Mouse (Mus musculus): ENCODE results near the gene Fbxl8.

Gene Fbxl8

DNA sequence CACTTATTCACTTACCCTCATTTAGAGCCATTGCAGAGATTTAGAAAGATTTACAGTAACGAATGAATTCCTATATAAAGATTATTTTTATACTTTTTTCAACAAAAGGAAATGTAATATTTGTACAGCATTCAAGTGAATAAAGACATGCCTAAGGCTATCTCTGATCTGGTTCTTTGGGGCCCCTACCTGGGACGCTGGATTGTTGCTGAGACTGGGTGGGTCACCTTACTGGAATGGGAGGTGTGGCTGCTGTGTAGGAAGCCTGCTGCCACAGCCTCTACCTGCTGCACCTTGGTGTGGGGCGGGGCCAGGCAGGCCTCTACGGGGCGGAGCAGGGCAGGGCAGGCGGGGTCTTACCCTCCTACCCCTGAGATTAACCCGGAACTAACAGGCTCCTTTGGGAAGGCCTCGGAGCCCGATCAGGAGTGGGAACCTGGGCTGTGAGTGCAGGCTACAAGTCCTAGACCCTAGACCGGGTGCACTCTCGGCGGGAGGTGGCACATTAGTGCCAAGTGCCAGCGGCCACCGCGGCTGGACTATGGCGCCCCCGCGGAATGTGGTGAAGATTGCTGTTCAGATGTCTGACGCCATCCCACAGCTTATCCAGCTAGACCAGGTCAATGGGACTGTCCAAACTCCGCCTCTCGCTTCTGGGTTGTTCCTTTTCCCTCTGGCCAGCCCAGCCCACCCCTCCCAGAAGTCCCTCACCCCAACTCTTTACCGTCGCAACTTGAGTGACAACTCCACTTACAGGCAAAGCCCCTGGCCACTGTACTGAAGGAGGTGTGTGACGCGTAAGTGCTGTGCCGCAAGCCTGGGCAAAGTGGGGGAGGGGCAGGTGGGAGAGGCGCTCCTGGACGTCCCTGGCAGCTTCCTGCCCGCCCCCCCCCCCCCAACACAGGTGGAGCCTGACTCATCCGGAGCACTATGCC is 41.0 kb downstream of the Fbxl8 start, which contains the start of gene Elmo3:
Gene Elmo3, plus strand, starts transcription at position 391 of the 935 bp plus-strand sequence.
- DNase-seq = peak; percentile 88

DNA sequence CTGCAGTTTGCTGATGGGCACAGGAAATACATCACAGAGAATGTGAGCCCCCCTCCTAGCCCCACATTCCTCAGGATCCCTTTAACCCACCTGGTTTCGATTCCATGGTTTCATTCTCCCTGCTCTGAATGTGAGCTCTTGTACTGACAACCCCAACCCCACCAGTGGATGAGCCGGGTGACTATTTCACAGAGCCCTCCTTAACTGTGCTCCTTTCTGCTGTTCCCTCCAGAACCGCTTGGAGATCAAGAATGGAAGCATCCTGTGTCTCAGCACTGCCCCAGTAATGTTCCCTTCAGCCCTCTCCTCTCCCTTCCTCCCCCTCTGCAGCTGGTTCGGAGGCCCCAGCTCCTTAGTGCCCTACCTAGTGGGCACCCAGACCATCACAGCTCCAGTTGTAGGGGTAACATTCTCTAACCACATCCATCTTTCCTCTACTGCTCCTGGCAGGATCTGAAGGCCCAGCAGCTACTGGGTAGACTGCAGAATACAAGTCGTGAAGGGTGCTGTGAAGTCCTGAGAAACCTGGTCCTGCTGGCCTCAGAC is 41.8 kb downstream of the Fbxl8 start:
- DNase-seq = peak; percentile 64

DNA sequence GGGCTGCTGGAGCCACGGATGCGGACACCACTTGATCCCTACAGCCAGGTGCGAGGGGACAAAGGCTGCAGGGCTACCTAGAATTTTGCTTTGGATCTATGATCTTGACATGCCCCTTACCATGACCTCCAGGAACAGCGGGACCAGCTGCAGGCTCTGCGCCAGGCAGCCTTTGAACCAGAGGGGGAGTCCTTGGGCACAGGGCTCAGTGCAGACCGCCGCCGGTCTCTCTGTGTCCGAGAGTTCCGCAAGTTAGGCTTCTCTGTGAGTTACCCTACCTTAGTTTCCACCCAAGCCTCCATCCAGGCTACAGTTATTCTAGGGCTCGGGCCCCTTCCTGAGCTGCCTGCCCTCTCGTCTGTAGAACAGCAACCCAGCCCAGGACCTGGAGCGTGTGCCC is 43.2 kb downstream of the Fbxl8 start:
- DNase-seq = peak; percentile 64

DNA sequence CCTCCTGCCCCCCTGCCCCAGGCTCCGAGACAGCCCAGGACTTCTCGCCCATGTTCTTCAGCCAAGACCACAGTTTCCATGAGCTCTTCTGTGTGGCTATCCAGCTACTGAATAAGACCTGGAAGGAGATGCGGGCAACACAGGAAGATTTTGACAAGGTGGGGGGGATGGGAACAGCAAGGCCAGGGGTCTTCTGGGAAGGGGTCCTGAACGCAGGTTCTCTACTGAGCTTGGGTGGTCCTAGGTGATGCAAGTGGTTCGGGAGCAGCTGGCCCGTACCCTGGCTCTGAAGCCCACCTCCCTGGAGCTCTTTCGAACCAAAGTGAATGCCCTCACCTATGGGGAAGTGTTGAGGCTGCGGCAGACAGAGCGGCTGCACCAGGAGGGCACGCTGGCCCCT is 44.0 kb downstream of the Fbxl8 start:
- peak; percentile 70 for DNase-seq

DNA sequence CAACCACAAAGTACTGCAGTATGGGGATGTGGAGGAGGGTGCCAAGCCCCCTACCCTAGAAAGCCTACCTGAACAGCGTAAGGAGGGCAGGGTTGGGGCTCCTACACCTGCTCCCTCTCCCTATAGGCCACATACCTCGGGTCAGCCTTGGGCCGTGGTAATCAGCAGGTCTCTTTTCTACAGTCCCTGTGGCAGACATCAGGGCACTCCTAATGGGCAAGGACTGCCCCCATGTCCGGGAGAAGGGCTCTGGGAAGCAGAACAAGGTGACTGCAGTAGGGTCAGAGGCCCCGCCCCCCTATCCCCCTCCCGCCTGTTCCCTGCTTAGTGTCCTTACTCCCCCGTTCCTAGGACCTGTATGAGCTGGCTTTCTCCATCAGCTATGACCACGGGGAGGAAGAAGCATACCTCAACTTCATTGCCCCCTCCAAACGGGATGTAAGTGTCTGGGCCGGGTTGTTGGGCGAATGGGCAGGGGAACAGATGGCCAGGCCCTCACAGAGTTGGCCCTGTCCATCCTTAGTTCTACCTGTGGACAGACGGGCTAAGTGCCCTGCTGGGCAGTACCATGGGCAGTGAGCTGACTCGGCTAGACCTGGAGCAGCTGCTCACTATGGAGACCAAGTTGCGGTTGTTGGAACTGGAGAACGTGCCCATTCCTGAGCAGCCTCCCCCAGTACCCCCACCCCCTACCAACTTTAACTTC is 44.8 kb downstream of the Fbxl8 start:
- peak; percentile 98 for DNase-seq

GRCm38 (mm10) chr8:105310118-105310517 is 45.7 kb downstream of the Fbxl8 start:
- DNase-seq = peak; percentile 72

DNA sequence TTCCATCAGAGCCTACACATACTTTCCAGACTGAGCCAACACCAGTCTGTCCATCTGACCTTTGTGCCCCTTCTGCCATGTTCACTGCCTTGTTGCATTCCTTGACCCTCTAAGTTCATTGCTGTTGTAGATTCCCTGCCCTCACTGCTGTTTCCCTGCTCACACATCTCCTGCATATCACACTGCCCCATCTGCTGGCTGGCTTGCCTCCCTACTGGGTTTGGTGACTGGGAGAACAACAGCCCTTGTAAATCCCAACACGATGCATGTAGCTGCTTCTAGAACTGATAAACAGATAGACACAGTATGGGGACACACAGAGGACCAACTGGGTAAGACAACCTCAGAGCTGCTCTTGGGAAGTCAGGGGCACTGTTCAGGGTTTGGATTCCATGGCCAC is 47.3 kb downstream of the Fbxl8 start:
- no peak for DNase-seq

DNA sequence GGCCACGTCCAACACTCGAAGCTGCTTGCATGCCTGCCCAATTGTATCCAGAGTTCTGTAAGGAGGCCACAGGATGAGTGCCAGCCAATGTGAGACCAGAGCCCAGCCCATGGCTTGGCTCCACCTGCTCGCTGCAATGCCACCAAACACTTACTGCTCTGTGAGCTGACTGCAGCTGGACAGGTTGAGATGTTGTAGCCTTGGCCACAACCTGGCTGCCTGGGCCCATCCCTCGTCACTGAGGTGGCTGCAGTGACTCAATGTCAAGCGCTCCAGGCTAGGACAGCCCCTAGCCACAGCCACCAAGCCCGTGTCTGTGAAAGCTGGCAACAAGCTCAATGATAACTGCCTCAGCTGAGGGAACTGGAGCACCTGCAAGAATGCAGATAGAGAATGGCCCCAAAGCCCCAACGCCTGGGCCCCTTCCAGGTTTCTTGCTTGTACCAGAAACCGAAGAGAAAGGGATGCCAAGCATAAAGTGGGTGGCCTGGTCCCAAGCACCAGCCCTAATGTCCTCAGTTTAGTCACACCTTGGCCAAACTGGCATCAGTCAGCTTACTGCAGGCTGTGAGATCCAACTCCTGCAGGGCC is 48.5 kb downstream of the Fbxl8 start:
- DNase-seq = peak; percentile 72

- DNase-seq = peak; percentile 51
Measured at GRCm38 (mm10) chr8:105313622-105314402, 49.4 kb downstream of the Fbxl8 start.

DNA sequence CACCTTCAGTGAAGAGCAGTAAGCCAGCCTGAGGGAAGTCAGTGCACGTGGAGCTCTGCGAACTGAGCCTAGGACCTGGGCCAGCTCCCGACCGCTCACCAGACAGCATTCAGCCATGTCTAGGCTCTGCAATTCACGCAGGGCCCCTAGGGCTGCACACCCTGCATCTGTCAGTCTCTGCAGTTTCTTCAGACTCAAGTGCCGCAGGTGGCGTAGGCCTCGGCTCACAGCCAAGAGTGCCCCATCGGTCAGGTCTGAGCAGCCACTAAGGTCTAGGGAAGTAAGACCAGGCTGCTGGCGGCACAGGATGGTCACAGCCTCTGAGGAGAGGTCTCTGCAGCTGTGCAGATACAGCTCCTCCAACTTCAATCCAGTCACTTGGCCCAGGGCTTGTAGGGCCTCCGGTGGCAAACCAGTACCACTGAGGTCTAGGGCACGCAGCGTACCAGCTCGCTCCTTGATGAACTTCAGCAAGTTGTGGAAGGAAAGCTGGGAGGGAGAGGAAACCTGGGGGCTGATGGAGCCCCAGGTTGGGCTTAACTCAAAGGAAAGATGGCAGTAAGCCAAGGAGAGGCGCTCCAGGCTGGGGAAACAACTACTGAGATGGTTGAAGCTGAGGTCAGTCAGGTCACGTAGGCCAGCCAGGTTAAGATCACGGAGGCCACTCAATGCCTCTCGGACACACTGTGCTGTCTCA is 50.8 kb downstream of the Fbxl8 start:
- peak; percentile 79 for DNase-seq

DNA sequence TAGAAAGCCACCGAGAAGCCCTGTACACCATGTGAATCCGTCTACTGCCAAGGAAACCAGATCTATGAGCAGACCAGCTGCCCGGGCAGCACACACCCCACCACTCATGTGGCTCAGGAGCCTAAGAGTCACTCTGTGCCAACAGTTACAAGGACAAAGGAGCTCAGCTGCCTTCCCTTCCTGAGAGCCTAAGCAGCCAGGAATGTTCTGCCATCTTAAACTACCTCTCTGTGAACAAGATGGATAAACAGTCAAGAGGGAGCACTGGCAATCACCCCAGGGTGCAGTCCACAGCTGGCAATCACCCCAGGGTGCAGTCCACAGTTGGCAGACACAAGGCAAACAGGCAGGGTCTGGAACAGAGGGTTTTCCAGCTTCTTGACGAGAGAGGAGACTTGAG is 53.5 kb downstream of the Fbxl8 start:
- no peak for DNase-seq

GRCm38 (mm10) chr8:105318662-105319190 is 54.3 kb downstream of the Fbxl8 start:
- DNase-seq = no peak

Data from cerebellum, adult 9-11 months (tissue).